Mouse (Mus musculus) liver, embryonic 15.5 days (tissue): ENCODE measurements around the gene Pafah2. TPM values are rescaled to one million over a fixed set of nuclear protein-coding genes. Genes with fewer than 3 reads are reported as not detected.

Source experiments
- ATAC-seq: fragments of 200-750 bp; cut with Nextera tagmentation; 2 replicates; pipeline ENCODE4 v1.8.0; 2017; ENCODE audit warnings: moderate number of reproducible peaks, mild to moderate bottlenecking, moderate library complexity; ENCODE audit not compliant: insufficient read depth
- H3K27ac ChIP-seq: fragments of 300-500 bp; sonication (generic); replicated peaks from 2 replicates; pipeline ENCODE4 v1.5.1; 2015; ENCODE audit warnings: mild to moderate bottlenecking, inconsistent platforms
- H3K27me3 ChIP-seq: fragments of 300-500 bp; sonication (generic); 2 replicates; pipeline ENCODE4 v1.6.1; 2015; ENCODE audit warnings: mild to moderate bottlenecking, inconsistent platforms
- H3K36me3 ChIP-seq: fragments of 300-500 bp; sonication (generic); replicated peaks from 2 replicates; pipeline ENCODE4 v1.6.1; 2015; ENCODE audit warnings: moderate library complexity, mild to moderate bottlenecking, inconsistent platforms
- H3K4me1 ChIP-seq: fragments of 300-500 bp; sonication (generic); replicated peaks from 2 replicates; pipeline ENCODE4 v1.6.1; 2015; ENCODE audit warnings: inconsistent platforms
- H3K4me2 ChIP-seq: fragments of 300-500 bp; sonication (generic); 2 replicates; pipeline ENCODE4 v1.6.1; 2015; ENCODE audit warnings: moderate library complexity, mild to moderate bottlenecking, inconsistent platforms
- H3K4me3 ChIP-seq: fragments of 300-500 bp; sonication (generic); replicated peaks from 2 replicates; pipeline ENCODE4 v1.5.1; 2015; ENCODE audit warnings: mild to moderate bottlenecking, inconsistent platforms
- H3K9ac ChIP-seq: fragments of 300-500 bp; sonication (generic); 2 replicates; pipeline ENCODE4 v1.6.1; 2015; ENCODE audit warnings: moderate library complexity, mild to moderate bottlenecking, inconsistent platforms
- H3K9me3 ChIP-seq: fragments of 300-500 bp; sonication (generic); replicated peaks from 2 replicates; pipeline ENCODE4 v1.6.1; 2016; ENCODE audit warnings: inconsistent platforms
- WGBS: fragments of 180-500 bp; shearing (Covaris S2); methylation state at CpG from one replicate; pipeline ENCODE4 v1.1.7; 2015; ENCODE audit warnings: mixed read lengths; ENCODE audit not compliant: insufficient replicate concordance; 5-methylcytosine and 5-hydroxymethylcytosine counted together
- polyA plus RNA-seq: library from polyadenylated mRNA; unstranded; fragments of >200 nt; fragmentation: Nextera tagmentation; extraction: Ambion mirVana; gene quantifications from 2 replicates; pipeline ENCODE4 v1.2.1, GENCODE M21; 2015

Pafah2 gene
- polyA plus RNA-seq, 1 experiment from 2014 or later, result 5.4 TPM

DNA sequence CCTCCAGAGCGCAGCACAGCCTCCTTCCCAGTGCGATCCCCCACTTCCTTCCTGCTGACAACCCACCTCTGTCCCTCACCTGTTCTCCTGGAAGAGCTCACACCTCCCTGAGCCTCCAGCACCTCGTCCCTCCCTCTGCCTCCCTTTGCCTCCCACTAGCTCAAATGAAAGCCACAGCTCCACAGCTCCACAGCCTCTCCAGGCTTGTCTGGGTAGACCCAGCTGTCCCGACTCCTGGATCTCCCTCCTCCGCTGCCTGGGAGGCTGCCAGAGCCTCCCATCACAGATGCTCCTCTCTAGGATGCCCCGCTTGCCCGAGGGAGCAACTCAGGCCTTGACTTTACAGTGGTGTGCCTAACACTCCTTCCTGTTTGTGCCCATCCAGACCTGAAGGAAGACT is 29.0 kb downstream of the Pafah2 start:
- Histone ChIP-seq H3K4me2 (no peak overlapping the region), H3K27me3 (0 out of 2 replicates have a peak, but pooled peaks cover 3% of the 10 kb centered on the region), H3K36me3 (peaks cover 11% of the 10 kb centered on the region; the same call in 1 of the 2 replicates), H3K4me3 (no peak overlapping the region), H3K9ac (no peak overlapping the region), H3K9me3 (no peaks in the 10 kb centered on the region), H3K27ac (no peak overlapping the region), H3K4me1 (no peaks in the 10 kb centered on the region; the same call in 1 of the 2 replicates)
- WGBS, result 61% methylated on average over 7 of the region's 7 CpGs
- no peak for ATAC-seq

DNA sequence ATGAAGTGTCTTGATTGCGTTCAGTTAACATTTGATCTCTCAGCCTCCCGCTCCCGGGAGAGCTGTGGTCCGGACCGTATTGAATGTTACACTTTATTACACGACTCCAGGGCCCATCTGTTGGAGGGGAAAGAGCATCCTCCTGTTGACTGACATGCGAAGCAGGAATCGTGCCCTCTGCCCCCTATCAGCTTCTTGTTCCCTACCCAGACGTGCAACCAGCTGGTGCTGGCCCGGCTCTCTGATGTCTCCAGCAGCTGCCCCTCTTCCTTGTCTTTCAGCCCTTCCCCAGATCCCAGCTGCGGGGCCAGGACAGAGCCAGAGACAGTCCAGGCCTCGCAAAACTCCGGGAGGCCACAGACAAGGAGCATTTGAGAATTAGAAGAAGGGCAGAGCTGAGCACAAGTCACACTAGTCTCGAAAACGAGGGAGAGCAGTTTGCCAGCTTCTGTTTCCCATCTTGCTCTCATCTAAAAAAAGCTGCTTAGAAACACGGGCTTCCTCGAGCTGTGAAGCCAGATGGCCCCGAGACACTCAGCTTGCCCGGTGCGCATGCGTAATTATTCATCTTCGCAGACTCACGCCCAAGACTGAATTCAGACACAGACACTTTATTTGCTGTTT is 34.4 kb downstream of the Pafah2 start:
- no peaks in the 10 kb centered on the region; the same call in 1 of the 2 replicates for H3K36me3 ChIP-seq
- no peak overlapping the region for H3K9ac ChIP-seq
- no peak for ATAC-seq
- H3K9me3 ChIP-seq, result no peaks in the 10 kb centered on the region
- WGBS, result 55% methylated on average over 23 of the region's 23 CpGs
- H3K4me1 ChIP-seq, result no peaks in the 10 kb centered on the region
- no peak overlapping the region for H3K27ac ChIP-seq
- no peak overlapping the region for H3K4me2 ChIP-seq
- H3K27me3 ChIP-seq, result peaks cover 9% of the 10 kb centered on the region; the same call in 1 of the 2 replicates
- no peak overlapping the region for H3K4me3 ChIP-seq

DNA sequence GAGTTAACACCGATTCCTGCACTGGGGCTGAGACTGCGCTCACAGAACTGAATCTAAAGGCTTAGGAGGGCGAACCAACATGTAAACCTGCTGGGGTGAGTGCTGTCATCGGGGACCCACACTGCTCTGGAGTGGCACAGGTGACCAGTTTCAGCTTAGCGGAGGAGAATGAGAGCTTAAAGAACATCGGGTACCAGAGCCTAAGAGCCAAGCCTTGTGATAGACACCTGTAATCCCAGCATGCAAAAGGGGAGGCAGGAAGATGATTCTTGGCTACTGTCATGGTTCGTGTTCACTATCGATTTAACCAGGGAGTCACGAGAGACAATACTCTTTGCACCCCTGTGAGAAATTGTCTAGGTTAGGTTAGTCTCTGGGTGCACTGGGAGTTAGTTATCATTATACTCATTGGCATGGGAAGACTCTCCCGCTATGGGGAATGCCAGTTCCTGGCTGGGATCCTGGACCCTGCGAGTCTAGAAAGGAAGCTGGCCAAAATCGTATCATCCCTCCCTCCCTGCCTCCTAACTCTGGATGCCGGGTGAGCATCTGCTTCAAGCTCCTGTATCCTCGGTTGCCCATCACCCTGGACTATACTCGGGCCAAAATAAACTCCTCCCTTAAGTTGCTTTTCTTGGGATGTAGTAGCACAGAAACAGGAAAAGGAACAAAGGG is 36.7 kb downstream of the Pafah2 start:
- no peaks in the 10 kb centered on the region for H3K4me1 ChIP-seq
- H3K36me3 ChIP-seq, result no peaks in the 10 kb centered on the region
- no peak overlapping the region for H3K4me3 ChIP-seq
- H3K9me3 ChIP-seq, result no peaks in the 10 kb centered on the region
- no peak overlapping the region for H3K27ac ChIP-seq
- ATAC-seq, result no peak
- H3K27me3 ChIP-seq, result peaks cover 12% of the 10 kb centered on the region; the same call in 1 of the 2 replicates
- H3K4me2 ChIP-seq, result no peak overlapping the region
- 68% methylated on average over 15 of the region's 15 CpGs for WGBS
- H3K9ac ChIP-seq, result no peak overlapping the region

DNA sequence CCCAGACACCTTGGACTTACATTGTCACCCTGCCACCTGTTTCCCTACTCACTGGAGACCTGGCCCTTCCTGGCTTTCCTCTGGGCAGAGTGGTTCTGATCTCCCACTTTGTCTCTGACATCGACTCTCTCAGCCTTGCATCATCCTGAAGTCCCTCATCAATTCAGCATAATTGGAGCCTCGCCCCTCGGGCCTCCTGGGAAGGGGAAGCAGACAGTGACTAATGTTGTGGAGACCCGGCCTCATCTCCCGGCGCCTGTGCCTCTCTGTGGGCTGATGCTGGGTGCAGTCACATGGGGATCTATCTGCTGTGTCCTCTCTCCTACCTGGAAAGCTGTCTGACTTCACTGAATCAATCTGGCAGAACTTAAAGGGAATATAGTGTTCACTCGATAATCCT is 40.1 kb downstream of the Pafah2 start:
- H3K4me3 ChIP-seq, result no peak overlapping the region
- H3K4me1 ChIP-seq, result peaks cover 23% of the 10 kb centered on the region
- H3K27me3 ChIP-seq, result peaks cover 4% of the 10 kb centered on the region; the same call in 1 of the 2 replicates
- no peak overlapping the region for H3K9ac ChIP-seq
- no peak for ATAC-seq
- 33% methylated on average over 7 of the region's 7 CpGs for WGBS
- H3K9me3 ChIP-seq, result no peaks in the 10 kb centered on the region
- no peak overlapping the region for H3K27ac ChIP-seq
- no peaks in the 10 kb centered on the region for H3K36me3 ChIP-seq
- no peak overlapping the region for H3K4me2 ChIP-seq

DNA sequence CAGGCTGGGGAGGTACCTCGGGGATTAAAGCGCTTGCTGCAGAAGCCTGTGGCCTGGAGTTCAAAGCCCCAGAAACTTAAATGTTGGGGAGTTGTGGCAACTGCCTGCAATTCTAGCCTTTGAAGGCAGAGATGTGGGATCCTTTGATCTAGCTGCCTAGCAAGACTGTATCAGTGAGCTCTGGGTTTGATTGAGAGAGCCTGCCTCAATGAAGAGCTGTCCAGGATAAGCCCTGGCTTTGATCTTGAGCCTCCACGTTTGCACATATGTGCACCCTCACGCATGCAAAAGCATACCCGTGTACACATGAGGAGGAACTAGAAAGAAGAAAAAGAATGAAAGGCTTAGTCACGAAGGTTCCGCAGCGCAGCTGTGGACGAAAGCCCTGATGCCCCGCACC is 40.5 kb downstream of the Pafah2 start:
- Histone ChIP-seq H3K36me3 (no peaks in the 10 kb centered on the region), H3K4me1 (peaks cover 23% of the 10 kb centered on the region), H3K4me2 (no peak overlapping the region), H3K27me3 (peaks cover 8% of the 10 kb centered on the region; the same call in 1 of the 2 replicates), H3K4me3 (no peak overlapping the region), H3K9me3 (no peaks in the 10 kb centered on the region), H3K27ac (no peak overlapping the region), H3K9ac (no peak overlapping the region)
- ATAC-seq, result no peak
- WGBS, result 74% methylated on average over 10 of the region's 10 CpGs

DNA sequence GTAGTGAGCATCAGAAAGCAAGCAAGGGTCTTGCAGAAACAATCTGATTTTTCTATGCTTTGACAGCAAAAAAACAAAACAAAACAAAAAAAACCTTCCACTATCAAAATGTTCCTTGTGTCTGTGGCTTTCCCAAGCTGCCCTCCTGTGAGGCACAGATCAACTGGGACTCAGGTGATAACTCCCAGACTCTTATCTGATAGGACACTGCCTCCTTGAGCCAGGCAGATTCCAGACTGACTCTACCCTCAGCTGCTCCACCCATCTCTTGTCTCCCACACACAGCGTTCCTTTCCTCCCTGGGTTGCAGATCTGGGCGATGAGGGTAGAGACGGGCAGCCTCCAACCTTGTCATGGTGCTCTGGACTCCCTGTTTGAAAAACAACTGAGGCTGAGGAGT is 43.0 kb downstream of the Pafah2 start:
- Histone ChIP-seq H3K9ac (no peak overlapping the region), H3K36me3 (no peaks in the 10 kb centered on the region), H3K4me1 (peaks cover 23% of the 10 kb centered on the region), H3K4me3 (no peak overlapping the region), H3K9me3 (no peaks in the 10 kb centered on the region), H3K27ac (0 out of 2 replicates have a peak overlapping the region, but pooled peaks have one; percentile 12), H3K4me2 (peak overlapping the region; percentile 44), H3K27me3 (peaks cover 23% of the 10 kb centered on the region)
- 14% methylated on average over 3 of the region's 3 CpGs for WGBS
- ATAC-seq, result peak; percentile 97

DNA sequence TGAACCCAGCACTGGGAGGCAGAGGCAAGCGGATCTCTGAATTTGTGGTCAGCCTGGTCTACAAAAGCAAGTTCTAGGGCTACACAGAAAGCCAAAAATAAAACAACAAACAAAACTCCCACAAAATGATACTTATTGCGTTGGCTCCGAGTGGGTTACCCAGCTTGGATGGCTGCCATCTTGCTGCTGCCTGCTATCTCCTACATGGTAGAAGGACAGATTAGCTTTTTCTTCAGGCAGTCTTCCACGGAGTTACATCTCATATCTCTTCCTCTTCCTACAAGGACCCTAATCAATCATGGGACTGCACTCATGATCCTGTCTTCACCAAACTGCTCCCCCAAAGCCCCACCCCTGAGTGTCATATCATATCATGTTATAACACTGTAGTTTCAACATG is 43.8 kb downstream of the Pafah2 start:
- H3K27ac ChIP-seq, result no peak overlapping the region
- WGBS, result 54% methylated on average over 4 of the region's 4 CpGs

DNA sequence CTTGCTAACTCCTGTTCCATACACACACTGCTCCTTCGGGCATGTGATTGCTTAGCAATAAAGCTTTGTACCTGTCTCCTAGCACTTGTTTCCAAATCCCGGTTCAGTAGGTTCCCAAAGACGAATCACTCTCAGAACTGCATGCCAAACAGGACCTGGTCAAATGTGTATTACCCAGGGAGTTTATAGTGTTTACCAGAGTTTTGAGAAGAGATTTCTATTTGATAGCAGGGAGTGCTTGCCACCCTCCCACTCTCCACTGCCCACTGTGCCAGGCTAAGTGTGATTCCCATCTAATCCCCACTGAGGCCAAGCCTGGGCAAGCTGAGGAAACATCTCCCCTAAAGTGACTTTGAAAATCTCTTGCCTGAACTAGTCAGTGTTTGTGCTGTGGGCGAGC is 46.1 kb downstream of the Pafah2 start:
- peaks cover 28% of the 10 kb centered on the region for H3K27me3 ChIP-seq
- no peak overlapping the region for H3K4me3 ChIP-seq
- no peak overlapping the region for H3K27ac ChIP-seq
- H3K36me3 ChIP-seq, result no peaks in the 10 kb centered on the region
- ATAC-seq, result no peak
- peaks cover 23% of the 10 kb centered on the region for H3K4me1 ChIP-seq
- no peaks in the 10 kb centered on the region for H3K9me3 ChIP-seq
- H3K4me2 ChIP-seq, result no peak overlapping the region
- WGBS, result 67% methylated on average over 4 of the region's 4 CpGs
- H3K9ac ChIP-seq, result no peak overlapping the region

More for the DNA sequence above, 43.8 kb downstream of the Pafah2 start:
- Histone ChIP-seq H3K9me3 (no peaks in the 10 kb centered on the region), H3K9ac (no peak overlapping the region), H3K4me1 (peaks cover 23% of the 10 kb centered on the region), H3K36me3 (no peaks in the 10 kb centered on the region), H3K27me3 (peaks cover 23% of the 10 kb centered on the region), H3K4me2 (no peak overlapping the region), H3K4me3 (no peak overlapping the region)
- no peak for ATAC-seq

DNA sequence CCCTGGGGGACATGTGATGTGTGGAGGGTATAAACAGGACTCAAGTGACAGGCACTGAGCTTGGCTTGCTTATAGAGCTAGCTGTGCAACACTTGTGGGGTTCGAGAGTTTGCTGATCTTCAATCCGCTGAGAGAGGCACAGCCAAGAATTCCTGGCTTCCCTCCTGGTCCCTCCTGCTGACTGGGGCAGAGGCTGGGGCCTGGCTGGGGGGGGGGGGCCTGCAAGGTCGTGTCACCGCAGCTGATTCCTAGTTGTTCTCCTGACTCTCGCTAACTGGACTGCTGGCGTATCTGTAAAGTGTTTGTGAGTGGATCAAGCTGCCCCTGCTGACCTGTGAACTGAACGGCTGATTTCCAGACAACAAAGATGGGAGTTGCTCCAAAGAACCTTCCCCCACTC is 47.5 kb downstream of the Pafah2 start:
- ATAC-seq, result no peak
- H3K9ac ChIP-seq, result no peak overlapping the region
- H3K4me3 ChIP-seq, result no peak overlapping the region
- no peaks in the 10 kb centered on the region for H3K36me3 ChIP-seq
- no peaks in the 10 kb centered on the region for H3K9me3 ChIP-seq
- no peak overlapping the region for H3K27ac ChIP-seq
- H3K4me1 ChIP-seq, result peaks cover 23% of the 10 kb centered on the region
- no peak overlapping the region for H3K4me2 ChIP-seq
- H3K27me3 ChIP-seq, result peaks cover 37% of the 10 kb centered on the region
- 53% methylated on average over 7 of the region's 7 CpGs for WGBS

DNA sequence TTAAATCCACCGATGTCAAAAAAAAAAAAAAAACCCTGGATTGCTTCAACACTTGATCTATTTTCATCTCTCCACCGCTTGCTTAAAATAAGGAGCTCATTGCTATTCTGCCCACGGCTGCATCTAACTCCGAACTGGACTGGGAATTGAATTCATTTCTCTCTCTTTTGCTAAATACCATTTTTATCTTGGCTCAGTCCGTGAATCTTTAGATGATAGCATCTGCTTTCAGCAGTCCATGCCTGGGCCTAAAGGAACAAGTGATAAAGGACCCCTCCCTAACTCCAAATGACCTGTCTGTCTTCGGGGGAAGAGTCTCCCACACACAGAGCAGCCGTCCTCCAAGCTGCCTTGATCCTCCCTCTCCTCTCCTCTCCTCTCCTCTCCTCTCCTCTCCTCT is 48.8 kb downstream of the Pafah2 start:
- 49% methylated on average over 7 of the region's 7 CpGs for WGBS
- Histone ChIP-seq H3K4me1 (peaks cover 9% of the 10 kb centered on the region), H3K4me2 (no peak overlapping the region), H3K9ac (no peak overlapping the region), H3K4me3 (no peak overlapping the region), H3K36me3 (no peaks in the 10 kb centered on the region), H3K27ac (no peak overlapping the region), H3K9me3 (no peaks in the 10 kb centered on the region), H3K27me3 (peaks cover 47% of the 10 kb centered on the region)
- ATAC-seq, result no peak

DNA sequence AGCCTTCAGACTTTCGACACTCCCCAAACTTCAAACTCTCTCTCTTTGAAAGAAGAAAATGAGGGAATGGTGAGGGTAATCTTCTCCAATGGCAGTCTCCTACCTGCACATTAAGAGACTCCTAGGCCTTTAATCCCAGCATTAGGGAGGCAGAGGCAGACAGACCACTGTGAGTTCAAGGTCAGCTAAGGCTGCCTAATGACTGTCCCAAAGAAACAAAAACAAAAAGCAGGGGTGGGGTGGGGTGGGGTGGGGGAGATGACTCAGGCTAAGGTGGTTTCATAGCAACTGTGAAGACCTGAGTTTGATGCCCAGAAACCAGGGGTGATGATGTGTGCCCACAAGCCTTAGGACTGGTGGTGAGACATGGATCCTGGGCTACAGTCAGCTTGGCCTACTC is 49.4 kb downstream of the Pafah2 start:
- 93% methylated on average over 1 of the region's 1 CpGs for WGBS
- Histone ChIP-seq H3K4me1 (peaks cover 4% of the 10 kb centered on the region; the same call in 1 of the 2 replicates), H3K9me3 (no peaks in the 10 kb centered on the region), H3K9ac (no peak overlapping the region), H3K4me3 (no peak overlapping the region), H3K27me3 (peaks cover 52% of the 10 kb centered on the region), H3K27ac (no peak overlapping the region), H3K4me2 (no peak overlapping the region), H3K36me3 (no peaks in the 10 kb centered on the region)
- ATAC-seq, result no peak
